Mouse (Mus musculus): ENCODE measurements around the gene Tbc1d1.

DNA sequence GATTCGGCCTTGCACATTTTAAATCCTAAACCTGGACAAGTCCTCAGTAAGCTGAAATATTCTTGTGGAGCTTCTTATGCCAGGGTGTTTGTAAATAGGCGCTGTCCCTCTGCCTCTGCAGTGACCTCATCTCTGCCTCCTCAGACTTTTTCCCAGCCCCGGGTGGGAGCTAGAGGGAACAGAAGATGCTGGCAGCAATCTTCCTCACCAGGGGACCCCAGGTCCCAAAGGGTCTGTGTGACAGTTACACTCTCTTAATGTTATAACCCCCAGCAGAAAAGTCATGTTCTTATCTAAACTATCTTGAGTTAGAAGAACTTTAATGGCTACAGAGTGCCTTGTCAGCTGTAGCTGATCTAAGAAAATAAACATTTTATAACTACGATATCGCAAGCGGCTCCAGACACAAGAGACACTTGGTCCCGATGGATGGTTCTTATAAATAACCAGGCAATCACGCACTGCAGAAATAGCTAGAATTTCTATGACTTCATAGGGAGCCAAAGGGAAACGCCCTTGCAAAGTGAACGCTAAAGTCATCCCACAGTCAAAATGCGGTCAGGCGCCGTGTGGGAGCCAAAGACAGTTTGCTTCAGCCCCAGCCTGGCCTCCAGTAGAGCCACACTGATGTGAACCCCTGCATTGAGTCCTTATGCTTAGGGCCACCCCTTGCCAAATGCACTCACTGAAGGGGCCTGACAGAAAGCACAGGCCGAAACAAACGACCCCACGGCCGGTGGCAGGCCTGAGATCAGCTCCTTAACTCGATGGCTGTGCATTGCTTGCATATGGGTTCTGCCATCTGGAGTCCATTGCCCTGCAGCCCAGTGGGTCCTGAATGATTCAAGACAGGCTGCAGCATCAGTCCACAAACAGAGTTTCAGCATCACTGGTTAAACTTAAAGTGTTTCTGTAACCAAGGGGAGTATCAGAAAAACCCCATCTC lies 202.8 kb downstream of the Tbc1d1 start:
- no peak for TF ChIP-seq ZNF384 (IDR thresholded peaks at IDR 0.05; ENCODE audit: low read depth, low read length)
- no peak for TF ChIP-seq HCFC1 (IDR thresholded peaks at IDR 0.05; ENCODE audit: borderline replicate concordance, insufficient read depth, low read length)

Data from ES-E14 (cell line).